Mouse (Mus musculus) forebrain, embryonic 14.5 days (tissue): ENCODE results near the gene Slc22a12. TPM values are rescaled to one million over a fixed set of nuclear protein-coding genes. Genes with fewer than 3 reads are reported as not detected.

Source experiments
- ATAC-seq: fragments of 200-750 bp; cut with Nextera tagmentation; 2 replicates; pipeline ENCODE4 v1.8.0; 2017; ENCODE audit warnings: mild to moderate bottlenecking, moderate library complexity
- DNase-seq: peaks from one replicate; pipeline ENCODE4 v3.0.0-alpha.2; 2015; ENCODE audit warnings: low spot score
- H3K27ac ChIP-seq: fragments of 300-500 bp; sonication (generic); 2 replicates; pipeline ENCODE4 v1.5.1; 2014; ENCODE audit warnings: low read depth, mild to moderate bottlenecking, control low read depth, low read length, moderate library complexity
- H3K27me3 ChIP-seq: fragments of 300-500 bp; sonication (generic); replicated peaks from 2 replicates; pipeline ENCODE4 v1.6.1; 2014; ENCODE audit warnings: low read length, control low read depth, mixed read lengths; ENCODE audit not compliant: control insufficient read depth, insufficient read depth
- H3K36me3 ChIP-seq: fragments of 300-500 bp; sonication (generic); 2 replicates; pipeline ENCODE4 v1.6.1; 2014; ENCODE audit warnings: low read length, control low read depth; ENCODE audit not compliant: control insufficient read depth, insufficient read depth
- H3K4me1 ChIP-seq: fragments of 300-500 bp; sonication (generic); 2 replicates; pipeline ENCODE4 v1.6.1; 2014; ENCODE audit warnings: antibody characterized with exemption, low read length, control low read depth; ENCODE audit not compliant: control insufficient read depth, insufficient read depth
- H3K4me2 ChIP-seq: fragments of 300-500 bp; sonication (generic); 2 replicates; pipeline ENCODE4 v1.6.1; 2014; ENCODE audit warnings: mild to moderate bottlenecking, control low read depth, low read length
- H3K4me3 ChIP-seq: fragments of 300-500 bp; sonication (generic); 2 replicates; pipeline ENCODE4 v1.5.1; 2014; ENCODE audit warnings: low read depth, low read length, control low read depth
- H3K9ac ChIP-seq: fragments of 300-500 bp; sonication (generic); 2 replicates; pipeline ENCODE4 v1.6.1; 2014; ENCODE audit warnings: mild to moderate bottlenecking, low read length, control low read depth, moderate library complexity
- H3K9me3 ChIP-seq: fragments of 300-500 bp; sonication (generic); replicated peaks from 2 replicates; pipeline ENCODE4 v1.6.1; 2016; ENCODE audit warnings: low read length, control low read depth, mixed read lengths; ENCODE audit not compliant: control insufficient read depth
- WGBS: fragments of 180-500 bp; shearing (Covaris S2); extraction: QIAGEN DNeasy Blood & Tissue Kit; methylation state at CpG from one replicate; pipeline ENCODE4 v1.1.7; 2014; 5-methylcytosine and 5-hydroxymethylcytosine counted together
- polyA plus RNA-seq: library from polyadenylated mRNA; unstranded; fragments of >200 nt; fragmentation: Nextera tagmentation; extraction: Ambion mirVana; gene quantifications from 2 replicates; pipeline ENCODE4 v1.2.1, GENCODE M21; 2014

The Slc22a12 gene
- polyA plus RNA-seq: not detected in 2 replicates

DNA sequence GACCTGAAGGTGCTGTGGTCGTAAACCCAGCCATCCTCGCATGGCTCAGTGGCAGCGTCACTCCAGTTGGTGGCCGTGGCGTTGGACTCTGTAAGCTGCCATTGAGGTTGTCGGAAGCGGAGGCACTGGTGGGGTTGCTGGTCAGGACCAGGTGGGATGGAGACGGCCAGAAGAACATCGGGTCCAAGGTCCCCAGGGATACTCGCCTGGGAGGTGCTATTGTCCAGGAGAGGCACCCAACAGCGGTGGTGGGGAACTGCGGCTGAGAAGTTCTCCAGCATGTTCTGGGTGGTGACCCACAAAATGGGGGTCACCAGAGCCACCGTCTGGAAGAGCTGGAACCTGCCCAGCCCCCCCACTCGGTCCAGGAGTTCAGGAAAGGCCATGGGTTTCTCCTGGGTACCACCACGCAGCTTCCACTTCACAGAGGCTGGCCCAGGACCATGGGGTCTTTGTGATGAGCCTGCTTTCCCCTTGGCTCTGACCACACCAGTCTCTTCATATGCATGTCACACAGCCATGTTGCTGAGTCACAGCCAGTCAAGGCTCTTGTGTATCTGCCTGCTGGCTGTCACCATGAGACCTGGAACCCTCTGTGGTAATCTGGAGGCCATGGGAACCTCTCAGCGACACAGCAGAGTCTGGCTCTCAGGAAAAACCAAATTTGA, at the start of gene Slc22a12:
Gene Slc22a12, minus strand, starts transcription at position 666 of the 668 bp plus-strand sequence.
- Histone ChIP-seq H3K4me3 (no peak within 1 kb of the TSS), H3K4me2 (no peak within 1 kb of the TSS), H3K9ac (no peak within 1 kb of the TSS), H3K27ac (no peak within 1 kb of the TSS), H3K36me3 (no peaks in the 10 kb centered on the region), H3K9me3 (no peaks in the 10 kb centered on the region), H3K27me3 (no peaks in the 10 kb centered on the region), H3K4me1 (no peaks in the 10 kb centered on the region)
- ATAC-seq: no peak
- WGBS: 93% methylated on average over 16 of the region's 16 CpGs
- DNase-seq: no peak

DNA sequence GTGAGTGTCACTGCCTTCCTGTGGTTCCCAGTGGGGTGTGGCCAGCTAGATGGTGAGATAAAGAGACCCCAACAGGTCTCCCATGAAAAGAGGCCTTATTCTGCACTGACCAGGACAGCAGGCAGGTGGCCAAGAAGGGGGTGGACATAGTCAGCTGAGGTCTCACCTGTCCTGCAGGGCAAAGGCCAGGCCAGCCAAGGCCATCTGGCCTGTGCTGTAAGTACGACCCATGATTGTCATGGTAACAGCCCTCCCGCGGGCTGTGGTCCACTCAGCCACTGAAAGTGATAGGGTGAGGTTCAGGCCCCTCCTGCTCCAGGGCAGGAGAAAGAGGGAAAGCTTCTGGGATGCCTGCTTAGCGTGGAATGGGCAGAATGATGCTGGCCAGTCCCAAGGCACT, 29.2 kb upstream of the Slc22a12 start:
- no peak overlapping the region for H3K4me3 ChIP-seq

GRCm38 (mm10) chr19:6571476-6571875, 28.6 kb upstream of the Slc22a12 start:
- no peaks in the 10 kb centered on the region for H3K4me1 ChIP-seq
- DNase-seq (no peak), ATAC-seq (no peak)
- no peak overlapping the region for H3K9ac ChIP-seq
- no peak overlapping the region for H3K27ac ChIP-seq
- H3K9me3 ChIP-seq: no peaks in the 10 kb centered on the region
- H3K4me2 ChIP-seq: no peak overlapping the region
- WGBS: 85% methylated on average over 5 of the region's 5 CpGs
- H3K27me3 ChIP-seq: no peaks in the 10 kb centered on the region
- no peaks in the 10 kb centered on the region for H3K36me3 ChIP-seq
- no peak overlapping the region for H3K4me3 ChIP-seq

More for the DNA sequence above, 29.2 kb upstream of the Slc22a12 start:
- WGBS: 54% methylated on average over 4 of the region's 4 CpGs
- Histone ChIP-seq H3K27me3 (no peaks in the 10 kb centered on the region), H3K9me3 (no peaks in the 10 kb centered on the region), H3K9ac (no peak overlapping the region), H3K27ac (no peak overlapping the region), H3K36me3 (no peaks in the 10 kb centered on the region), H3K4me2 (no peak overlapping the region), H3K4me1 (no peaks in the 10 kb centered on the region)
- no peak for DNase-seq
- ATAC-seq: no peak

GRCm38 (mm10) chr19:6569561-6569960, 26.7 kb upstream of the Slc22a12 start:
- H3K4me3 ChIP-seq: no peak overlapping the region
- H3K4me1 ChIP-seq: no peaks in the 10 kb centered on the region
- 17% methylated on average over 5 of the region's 5 CpGs for WGBS
- ATAC-seq: no peak
- no peaks in the 10 kb centered on the region for H3K36me3 ChIP-seq
- H3K4me2 ChIP-seq: no peak overlapping the region
- no peak overlapping the region for H3K9ac ChIP-seq
- no peak overlapping the region for H3K27ac ChIP-seq
- H3K27me3 ChIP-seq: no peaks in the 10 kb centered on the region
- H3K9me3 ChIP-seq: no peaks in the 10 kb centered on the region
- no peak for DNase-seq

- Histone ChIP-seq H3K36me3 (no peaks in the 10 kb centered on the region), H3K9ac (no peak overlapping the region), H3K4me1 (no peaks in the 10 kb centered on the region), H3K9me3 (no peaks in the 10 kb centered on the region), H3K4me3 (no peak overlapping the region), H3K27me3 (no peaks in the 10 kb centered on the region), H3K27ac (no peak overlapping the region), H3K4me2 (no peak overlapping the region)
- WGBS: 75% methylated on average over 5 of the region's 5 CpGs
- ATAC-seq: no peak
- DNase-seq: no peak
Measured at GRCm38 (mm10) chr19:6569021-6569420, 26.2 kb upstream of the Slc22a12 start.

- Histone ChIP-seq H3K27ac (no peak overlapping the region), H3K27me3 (no peaks in the 10 kb centered on the region), H3K9me3 (no peaks in the 10 kb centered on the region), H3K9ac (no peak overlapping the region), H3K4me1 (no peaks in the 10 kb centered on the region), H3K36me3 (no peaks in the 10 kb centered on the region), H3K4me3 (no peak overlapping the region), H3K4me2 (no peak overlapping the region)
- DNase-seq (peak; percentile 44), ATAC-seq (no peak)
- WGBS: 63% methylated on average over 2 of the region's 2 CpGs
Measured at GRCm38 (mm10) chr19:6566450-6566849, 23.6 kb upstream of the Slc22a12 start.

- no peaks in the 10 kb centered on the region for H3K4me1 ChIP-seq
- no peak for ATAC-seq
Measured at GRCm38 (mm10) chr19:6565136-6565535, 22.3 kb upstream of the Slc22a12 start.

DNA sequence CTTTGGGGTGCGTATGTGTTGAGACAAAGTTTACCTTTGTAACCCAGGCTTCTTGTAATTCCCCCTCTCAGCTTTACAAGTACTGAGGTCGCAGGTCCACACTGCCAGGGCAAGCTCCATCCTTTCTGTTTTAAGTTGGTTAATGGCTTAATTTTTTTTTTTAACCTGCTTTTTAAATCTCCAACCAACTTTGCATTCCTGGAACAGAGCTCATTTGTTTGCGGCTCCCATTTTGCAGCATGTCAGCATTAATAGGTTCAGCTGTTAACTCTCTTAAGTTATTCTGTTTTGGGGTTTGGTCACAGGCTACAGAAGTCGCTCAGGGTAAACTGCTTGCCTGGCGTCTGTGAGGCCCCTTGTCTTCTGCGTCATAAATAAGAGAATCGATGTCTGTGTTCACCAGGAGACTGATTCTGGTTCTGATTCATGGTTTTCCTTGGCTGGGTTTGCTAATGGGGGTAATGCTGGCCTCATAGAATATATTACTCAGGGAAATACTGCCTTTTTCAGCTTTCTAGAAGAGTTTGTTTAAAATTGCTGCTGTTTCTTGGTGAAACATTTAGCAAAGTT, 17.5 kb upstream of the Slc22a12 start:
- Histone ChIP-seq H3K36me3 (no peaks in the 10 kb centered on the region), H3K4me3 (no peak overlapping the region), H3K9me3 (no peaks in the 10 kb centered on the region), H3K27ac (no peak overlapping the region), H3K9ac (no peak overlapping the region), H3K4me2 (no peak overlapping the region), H3K27me3 (no peaks in the 10 kb centered on the region), H3K4me1 (no peaks in the 10 kb centered on the region)
- ATAC-seq (no peak), DNase-seq (no peak)
- 66% methylated on average over 7 of the region's 7 CpGs for WGBS

More at GRCm38 (mm10) chr19:6565136-6565535, 22.3 kb upstream of the Slc22a12 start:
- Histone ChIP-seq H3K4me2 (no peak overlapping the region), H3K27ac (no peak overlapping the region), H3K27me3 (no peaks in the 10 kb centered on the region), H3K9ac (no peak overlapping the region), H3K36me3 (no peaks in the 10 kb centered on the region), H3K4me3 (no peak overlapping the region), H3K9me3 (no peaks in the 10 kb centered on the region)
- WGBS: 94% methylated on average over 6 of the region's 6 CpGs
- DNase-seq: no peak

DNA sequence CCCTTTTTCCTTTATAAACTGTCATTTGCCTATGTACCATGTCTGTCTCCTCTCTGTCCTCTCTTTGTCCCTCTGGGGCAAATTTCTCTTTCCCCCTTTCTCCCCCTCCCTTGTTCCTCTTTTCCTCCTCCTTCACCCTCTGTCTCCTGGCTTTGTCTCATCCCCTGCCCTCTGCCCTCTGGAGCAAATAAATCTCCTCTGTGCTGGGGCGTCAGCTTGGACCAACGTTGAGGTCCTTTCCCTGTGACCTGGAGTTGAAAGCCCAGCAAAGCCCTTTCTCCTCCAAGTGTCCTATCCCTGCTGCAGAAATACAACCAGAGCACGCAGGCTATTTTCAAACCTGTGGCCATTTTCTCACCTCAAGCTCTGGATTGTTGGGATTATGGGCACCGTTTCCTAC, 16.7 kb upstream of the Slc22a12 start:
- H3K4me1 ChIP-seq: no peaks in the 10 kb centered on the region
- no peak overlapping the region for H3K27ac ChIP-seq
- H3K4me2 ChIP-seq: no peak overlapping the region
- no peaks in the 10 kb centered on the region for H3K27me3 ChIP-seq
- no peaks in the 10 kb centered on the region for H3K36me3 ChIP-seq
- WGBS: 63% methylated on average over 4 of the region's 4 CpGs
- H3K9ac ChIP-seq: no peak overlapping the region
- DNase-seq (no peak), ATAC-seq (no peak)
- no peak overlapping the region for H3K4me3 ChIP-seq
- H3K9me3 ChIP-seq: no peaks in the 10 kb centered on the region
